Mouse (Mus musculus) gastrocnemius, postnatal 4 days (tissue): ENCODE results near the gene Endou. TPM values are rescaled to one million over a fixed set of nuclear protein-coding genes. Genes with fewer than 3 reads are reported as not detected.

Experiments used
- DNase-seq, 2 experiments: peaks; one replicate each; pipeline ENCODE4 v3.0.0; 2021 to 2022; ENCODE audit warnings: low spot score in 2 of 2, mixed read lengths in 2 of 2
- long read RNA-seq, 2 experiments: library from polyadenylated mRNA; stranded (forward); transcript quantifications; one replicate each; pipeline ENCODE4 v2.0.0; 2021
- total RNA-seq, 2 experiments: library from RNA; stranded (reverse); gene quantifications; 2 replicates each; pipeline ENCODE4 v1.2.3; 2021

The Endou gene
- total RNA-seq, result under 1 TPM; 0.74 to 0.86 TPM
- long read RNA-seq, experiment 1, partial matches to known transcripts, result 0 of 1 reads
- long read RNA-seq, experiment 1, other reads (novel, unspliced or antisense), result 1 of 1 reads
- long read RNA-seq, experiment 2, result 0 reads

DNA sequence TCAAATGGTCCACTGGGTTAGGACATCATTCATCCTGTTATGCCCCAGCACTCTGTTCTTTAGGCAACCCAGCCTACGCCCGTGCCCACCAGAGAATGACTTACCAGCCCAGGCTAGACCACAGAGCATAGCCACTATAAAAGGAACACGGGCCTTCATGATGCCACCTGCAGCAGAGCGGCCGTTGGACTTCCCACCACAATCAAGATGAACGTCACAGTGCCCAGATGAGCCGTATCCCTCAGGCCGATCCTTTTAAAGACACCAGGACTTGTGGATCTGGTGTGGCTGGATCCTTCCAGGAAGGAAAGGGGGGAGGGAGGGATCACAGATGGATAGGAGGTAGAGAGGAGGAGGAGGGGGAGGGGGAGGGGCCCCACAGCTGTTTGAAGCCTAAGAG, at the start of gene Endou:
Gene Endou (minus strand): TSS at position 229 of the 400 bp plus-strand sequence.
- DNase-seq, result no peak

DNA sequence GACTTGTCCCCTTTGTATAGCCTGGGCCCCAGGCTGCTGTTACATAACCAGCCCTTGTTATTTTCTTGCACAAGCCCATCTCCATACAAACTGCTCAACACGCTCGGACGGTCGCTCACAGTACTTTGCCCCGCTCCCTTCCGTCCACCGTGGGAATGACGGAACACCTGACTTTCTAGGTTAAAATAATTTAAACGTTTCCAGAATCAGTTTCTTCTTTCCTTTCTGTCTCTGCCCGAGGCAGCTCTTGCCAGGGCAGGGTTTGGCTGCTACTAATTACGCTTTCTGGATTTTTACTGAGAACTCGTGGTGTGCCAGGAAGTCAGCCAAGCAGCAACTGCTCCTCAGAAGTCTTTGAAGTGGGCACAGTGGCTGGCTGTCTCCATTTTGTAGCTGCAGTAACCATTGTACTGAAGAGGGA, 49.5 kb upstream of the Endou start:
- no peak for DNase-seq

DNA sequence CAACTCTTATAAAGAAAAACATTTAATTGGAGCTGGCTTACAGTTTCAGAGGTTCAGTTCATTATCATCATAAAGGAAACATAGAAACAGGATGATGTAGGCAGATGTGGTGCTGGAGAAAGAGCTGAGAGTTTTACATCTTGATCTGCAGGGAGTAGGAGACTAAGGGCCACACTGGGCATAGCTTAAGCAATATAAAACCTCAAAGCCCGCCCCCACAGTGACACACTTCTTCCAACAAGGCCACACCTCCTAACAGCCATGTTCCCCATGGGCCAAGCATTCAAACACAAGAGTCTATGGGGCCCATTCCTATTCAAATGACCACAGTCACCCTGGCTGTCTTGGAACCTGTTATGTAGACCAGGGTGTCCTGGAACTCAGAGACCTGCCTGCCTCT, 48.4 kb upstream of the Endou start:
- no peak for DNase-seq

DNA sequence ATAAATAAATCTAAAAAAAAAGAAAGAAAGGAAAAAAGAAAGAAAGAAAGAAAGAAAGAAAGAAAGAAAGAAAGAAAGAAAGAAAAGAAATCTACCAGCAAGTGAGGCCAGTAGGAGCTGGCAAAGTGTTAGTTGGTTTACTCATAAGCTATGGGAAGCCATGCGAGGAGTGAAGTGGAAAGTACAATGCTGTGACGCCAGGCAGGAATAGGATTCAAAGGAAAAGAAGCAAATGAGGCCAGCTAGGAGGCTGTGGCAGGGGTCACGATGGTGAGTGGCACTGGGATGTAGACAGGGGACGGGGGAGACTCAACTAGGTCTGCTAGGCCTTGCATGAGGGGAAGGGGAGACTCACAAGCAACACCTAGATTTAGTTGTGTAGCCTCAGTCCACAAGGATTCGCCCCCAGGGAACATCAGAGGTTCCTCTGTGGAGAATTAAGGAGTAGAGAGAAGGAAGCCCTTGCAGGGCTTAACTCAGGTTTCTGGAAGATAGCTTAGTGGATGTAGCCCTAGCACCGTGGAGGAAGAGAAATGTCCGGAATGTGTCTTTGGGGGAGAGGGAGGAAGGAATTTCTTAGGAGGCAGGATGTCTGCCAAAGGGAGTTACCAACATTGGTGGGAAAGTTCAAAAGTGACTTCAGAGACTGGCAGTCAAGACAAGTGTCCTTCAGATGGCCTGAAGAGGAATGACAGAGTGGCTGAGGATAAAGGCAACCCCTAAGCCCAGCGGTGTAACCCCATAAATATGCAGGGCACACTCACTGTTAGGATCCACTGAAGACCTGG, 47.4 kb upstream of the Endou start, which contains the start of gene Slc48a1:
Gene Slc48a1 (plus strand): TSS at position 210 of the 788 bp plus-strand sequence.
- DNase-seq, result no peak

DNA sequence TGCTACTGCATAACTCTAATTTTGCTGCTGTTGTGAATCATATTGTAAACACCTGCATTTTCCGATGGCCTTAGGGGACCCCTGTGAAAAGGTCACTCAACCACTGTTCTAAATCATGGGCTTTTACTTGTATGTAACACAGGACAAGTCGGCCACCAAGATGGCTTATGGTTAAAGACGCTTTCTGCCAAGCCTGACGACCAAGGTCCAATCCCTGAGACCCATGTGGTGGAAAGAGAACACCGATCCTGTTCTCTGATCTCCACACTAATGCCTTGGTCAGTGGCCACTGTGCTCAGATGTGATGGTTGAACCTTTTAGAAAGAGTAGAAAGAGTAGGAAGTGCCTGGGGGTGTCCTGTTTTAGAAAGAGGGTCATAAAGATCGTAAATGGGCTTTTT, 45.8 kb upstream of the Endou start:
- no peak for DNase-seq

DNA sequence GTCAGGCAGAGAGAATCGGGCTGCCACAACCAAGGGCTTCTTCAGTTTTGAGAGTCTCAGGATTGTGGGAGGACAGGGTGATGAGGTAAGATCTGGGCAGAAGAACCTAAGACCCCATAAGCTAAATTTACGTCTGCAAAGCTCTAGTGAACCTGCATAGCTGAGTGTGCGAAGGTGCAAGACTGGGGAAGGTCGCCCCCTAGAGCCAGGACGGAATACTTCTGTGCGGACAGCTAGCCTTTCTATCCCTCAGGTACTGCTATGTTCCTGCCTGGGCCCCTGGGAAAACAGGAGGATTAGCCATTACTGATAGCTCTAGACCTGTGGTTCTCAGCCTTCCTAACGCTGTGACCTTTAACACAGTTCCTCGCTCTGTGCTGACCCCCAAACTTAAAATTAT, 45.4 kb upstream of the Endou start:
- DNase-seq, result peak in 1 of 2 experiments; percentile 72

DNA sequence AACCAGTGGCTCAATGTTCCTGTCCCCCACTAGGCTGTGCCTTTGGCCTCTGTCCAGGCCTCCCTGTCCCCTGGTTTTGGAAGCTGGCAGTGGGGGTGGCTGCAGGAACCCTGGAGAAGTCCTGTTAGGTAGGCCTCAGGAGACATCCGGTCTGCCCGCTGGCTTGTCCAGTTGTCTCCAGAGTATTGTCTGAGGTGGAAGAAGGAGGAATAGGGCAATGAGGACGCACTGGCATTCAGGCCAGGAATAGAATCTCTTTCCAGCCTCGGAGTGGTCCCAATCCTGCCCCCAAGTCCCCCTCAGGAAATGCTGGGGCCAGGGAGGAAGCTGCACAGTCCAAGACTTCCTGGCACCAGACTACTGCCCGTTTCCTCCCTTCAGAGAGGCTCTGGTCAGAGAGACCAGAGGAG, 42.8 kb upstream of the Endou start:
- no peak for DNase-seq

DNA sequence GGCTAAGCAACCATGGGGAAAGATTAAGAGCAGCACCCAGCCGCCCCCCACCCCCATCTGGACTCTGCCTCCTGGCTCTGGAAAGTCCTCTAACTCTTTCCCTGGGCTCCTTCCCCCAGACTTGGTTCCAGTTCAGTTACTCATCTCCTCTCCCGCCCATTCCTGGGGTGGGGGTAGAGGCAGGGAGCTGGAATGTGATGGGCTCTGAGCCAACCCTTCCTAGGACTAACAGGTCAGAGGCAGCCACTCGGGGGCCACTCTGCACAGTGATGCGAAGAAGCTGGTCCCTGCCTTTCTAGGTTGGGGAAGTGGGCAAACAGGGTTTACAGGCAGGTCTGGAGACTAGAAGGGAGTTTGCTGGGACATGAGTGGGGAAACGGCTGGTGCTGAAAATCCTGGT, 42.0 kb upstream of the Endou start:
- DNase-seq, result peak in 1 of 2 experiments; percentile 80

DNA sequence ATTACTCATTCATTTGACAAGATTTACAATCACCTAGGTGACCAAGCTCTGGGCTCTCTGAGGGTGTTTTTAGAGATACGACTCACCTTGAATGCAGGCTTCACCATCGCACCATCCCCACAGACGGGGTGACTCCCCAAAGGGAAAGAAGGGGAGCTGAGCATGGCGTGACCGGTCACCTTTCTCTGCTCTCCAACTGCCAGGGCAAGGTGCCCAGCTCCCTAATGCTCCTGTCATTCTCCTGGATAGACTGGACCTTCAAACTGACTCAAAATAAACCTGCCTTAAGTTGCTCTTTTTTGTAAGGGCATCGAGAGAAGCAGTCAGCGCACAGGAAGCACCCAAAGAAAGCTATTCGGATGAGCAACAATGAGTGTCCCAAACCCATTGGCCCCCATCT, 39.1 kb upstream of the Endou start:
- DNase-seq, result no peak

DNA sequence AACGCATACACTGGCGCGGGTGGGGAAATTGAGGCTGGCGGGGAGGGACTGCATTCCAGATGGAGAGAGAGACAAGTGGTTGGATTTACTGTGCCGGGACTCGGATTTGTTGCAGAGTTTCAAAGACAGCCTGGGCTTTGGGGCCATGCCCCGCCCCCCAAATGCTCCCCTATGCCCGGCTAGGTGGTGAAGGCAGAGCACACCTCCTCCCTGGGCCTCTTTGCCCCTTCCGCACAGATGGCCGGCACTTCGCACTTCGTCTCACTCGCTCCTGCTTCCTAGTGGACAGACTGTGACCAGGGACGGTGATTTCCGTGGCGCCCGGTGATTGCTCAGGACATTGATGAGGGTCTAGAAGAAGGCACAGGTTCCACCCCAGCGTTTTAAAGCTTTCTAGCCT, 37.1 kb upstream of the Endou start:
- DNase-seq, result no peak

DNA sequence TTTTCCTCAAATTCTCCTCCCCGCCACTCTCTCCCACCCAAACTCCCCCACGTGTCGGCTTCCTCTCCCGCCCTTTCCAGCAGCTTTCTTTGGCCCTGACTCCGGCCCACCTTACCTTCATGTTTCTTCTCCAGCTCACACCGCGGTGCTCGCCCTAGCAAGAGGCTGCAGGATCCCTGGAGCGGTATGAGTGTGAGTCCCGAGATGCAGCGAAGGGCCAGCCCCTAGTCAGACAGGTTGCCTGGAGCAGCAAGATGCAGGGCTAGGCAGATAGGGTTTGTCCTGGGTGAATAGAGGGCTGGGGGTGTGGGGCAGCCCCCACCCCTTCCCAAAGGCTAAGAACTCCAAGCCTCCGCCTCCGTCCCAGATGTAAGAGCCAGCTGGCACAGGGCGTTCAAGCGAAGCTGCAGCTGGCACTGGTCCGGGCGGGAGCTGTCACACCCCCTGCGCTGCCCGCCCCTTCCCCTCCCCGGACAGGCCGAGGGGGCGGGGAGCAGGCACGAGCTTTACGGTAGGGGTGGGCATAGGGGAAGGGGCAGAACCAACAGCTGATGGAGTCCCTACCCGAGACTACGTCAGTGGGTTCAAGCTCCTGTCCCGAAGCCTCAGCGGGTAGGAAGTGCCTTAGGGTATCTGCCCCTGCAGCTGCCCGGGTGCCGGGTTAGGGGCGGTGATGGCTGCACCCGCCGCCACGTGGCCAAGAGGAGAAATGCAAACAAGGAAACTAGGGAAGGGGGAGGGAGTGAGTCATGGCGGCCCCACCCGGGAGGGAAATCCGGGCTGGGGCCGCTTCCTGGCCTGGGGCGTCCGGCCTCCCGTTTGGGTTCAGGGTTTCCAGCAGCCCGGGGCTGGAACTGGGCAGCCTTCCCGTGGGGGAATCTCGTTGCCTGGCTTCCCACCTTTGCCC, 36.4 kb upstream of the Endou start, which contains the start of gene Rapgef3:
Gene Rapgef3 (minus strand): TSS at position 693 of the 907 bp plus-strand sequence.
- DNase-seq, result peak; percentile 64 to 85

DNA sequence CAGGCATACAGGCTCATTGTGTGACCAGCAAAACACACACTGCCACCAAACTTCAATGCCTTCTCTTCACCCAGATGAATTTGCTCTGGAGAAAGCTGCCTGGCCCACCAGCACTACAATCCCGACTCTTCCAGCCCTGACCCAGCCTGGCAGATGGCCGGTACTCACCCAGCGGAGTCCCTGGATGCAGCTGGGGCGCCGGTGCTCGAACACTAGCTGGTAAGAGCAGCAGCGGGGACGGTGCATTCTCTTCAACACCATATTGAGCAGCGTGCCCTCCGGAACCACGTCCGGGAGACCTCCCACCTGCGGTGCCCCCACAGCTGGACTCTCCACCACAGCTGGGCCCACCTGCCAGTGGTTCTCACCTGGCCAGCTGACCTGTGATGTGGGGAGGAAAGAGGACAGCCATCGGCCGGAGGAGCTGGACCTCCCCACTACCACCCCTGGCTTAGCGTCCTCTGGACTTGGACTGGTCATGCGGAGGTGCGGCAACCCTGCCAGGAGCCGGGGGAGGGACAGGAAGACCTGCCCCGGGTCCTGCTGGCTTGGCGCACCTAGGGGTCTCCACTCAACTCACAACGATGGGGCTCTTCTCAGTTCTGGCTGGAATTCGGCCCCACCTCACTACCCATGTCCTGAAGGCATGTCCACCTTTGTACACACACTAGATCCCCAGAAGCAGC, 35.6 kb upstream of the Endou start:
- DNase-seq, result no peak

DNA sequence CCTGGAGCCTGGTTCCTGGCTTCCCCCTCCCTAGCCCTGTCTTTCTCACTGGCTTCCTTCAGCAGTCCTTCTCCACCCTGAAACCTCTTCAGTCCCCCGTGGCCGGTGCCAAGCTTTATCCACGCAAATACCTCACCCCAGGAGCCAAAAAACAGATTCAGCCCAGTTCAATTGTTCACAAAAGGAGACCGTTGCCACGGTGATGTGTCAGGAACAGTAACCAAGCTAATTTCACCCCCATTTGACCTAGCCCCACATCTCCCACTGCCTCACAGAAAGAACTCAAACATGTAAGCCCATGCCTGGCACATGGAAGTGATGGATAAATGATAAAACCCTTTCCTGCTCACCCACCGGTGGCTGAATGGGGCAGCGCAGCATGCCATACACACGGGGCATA, 35.1 kb upstream of the Endou start:
- DNase-seq, result no peak

DNA sequence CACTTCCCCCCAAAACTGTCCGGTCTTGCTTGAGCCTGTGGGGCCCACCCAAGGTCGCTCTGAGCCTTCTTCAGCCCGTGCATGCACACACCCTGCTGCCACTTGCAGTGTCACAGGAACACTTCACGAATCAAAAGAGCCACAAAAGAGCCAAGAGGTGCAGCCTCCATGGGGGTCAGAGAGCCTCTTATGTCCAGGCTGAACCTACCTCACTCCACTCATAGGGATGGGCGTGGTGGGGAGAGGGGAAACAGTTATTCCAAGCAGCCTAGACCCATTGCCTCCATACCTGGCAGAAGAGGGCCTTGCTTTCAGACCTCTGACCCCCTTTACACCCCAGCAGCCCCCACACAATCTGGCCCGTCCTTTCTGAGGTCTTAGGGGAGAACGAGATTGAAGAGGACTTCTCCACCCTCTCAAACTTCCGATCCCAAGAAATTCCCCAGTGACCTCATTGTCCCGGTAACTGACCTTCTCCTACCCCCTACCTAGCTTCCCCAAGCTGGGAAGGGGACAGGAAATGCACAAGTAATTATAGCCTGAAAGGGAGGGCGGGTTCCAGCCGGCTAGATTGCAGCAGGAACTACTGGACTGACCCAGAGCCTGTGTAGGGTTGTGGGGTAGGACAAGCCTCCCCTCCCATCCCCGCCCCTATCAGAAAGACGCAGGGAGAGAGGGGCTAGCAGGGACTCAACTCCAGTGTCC, 34.1 kb upstream of the Endou start:
- no peak for DNase-seq

DNA sequence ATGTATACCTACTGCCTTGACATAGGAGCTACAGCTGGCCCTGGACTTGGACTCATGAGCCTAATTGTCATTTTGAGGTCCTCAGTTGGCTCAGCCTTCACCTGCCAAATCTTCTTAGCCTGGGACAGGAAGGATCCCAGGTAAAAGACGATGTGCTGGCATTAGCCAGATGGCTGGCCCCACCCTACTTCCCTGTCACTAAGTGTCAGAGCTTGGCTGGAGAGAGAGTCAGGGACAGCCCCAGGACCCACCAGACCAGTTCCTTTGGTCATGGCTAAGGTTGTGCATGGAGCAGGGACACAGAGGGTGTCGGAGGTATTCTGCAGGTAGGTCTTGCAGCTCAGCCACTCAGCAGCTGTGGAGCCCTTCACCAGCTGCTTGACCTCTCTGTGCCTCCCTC, 33.4 kb upstream of the Endou start:
- no peak for DNase-seq

DNA sequence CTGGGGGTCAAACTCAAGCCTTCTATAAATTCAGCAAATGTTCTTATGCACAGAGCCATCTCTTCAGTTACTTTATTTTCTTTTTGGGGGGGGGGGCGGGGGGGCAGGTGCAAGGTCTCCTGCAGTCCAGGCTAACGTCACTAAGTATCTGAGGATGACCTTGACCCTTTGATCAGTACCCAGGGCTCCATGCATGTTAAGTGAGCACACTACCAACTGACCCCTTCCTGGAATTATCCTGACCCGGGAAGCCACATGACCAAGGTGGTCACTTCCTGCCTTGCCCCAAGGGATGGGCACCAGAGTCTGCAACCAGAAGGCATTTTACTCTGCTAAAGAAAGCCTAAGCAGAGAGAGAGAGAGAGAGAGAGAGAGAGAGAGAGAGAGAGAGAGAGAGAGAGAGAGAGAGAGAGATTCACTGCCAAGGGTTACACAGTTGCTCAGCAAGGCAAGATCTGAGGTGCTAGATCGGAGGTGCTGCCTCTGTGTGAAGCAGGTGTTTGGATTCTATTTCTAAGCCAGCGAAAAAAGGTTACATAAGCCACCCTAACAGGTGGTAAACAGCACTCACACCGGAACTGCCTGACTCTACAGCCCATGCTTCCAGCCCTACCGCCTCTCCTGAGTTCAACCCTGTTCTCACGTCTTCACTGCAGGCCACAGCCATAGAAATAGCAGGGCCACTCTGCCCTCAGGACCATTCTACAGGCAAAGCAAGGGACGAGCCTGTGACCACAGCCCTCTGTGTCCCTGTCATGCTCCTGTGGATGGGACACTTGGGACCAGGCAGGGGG, 32.3 kb upstream of the Endou start:
- DNase-seq, result no peak

DNA sequence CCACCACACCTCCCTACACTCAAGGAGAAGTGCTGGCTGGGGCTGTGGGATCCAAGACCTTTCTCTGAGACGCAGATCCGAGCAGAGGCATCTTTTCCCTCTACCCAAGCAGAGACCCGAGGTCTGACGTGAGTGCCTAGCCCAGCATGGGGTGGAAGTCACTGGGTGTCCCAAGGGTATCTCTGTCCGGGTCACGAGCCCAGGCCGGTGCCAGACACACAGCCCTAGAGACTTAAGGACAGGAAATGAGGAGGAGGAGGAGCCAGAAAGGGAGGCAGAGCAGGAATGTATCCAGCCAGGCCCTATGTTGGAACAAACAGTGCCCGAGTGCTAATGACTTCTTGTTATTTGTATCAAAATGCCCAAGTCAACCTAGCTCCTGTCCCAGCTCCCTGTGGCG, 31.6 kb upstream of the Endou start:
- no peak for DNase-seq

DNA sequence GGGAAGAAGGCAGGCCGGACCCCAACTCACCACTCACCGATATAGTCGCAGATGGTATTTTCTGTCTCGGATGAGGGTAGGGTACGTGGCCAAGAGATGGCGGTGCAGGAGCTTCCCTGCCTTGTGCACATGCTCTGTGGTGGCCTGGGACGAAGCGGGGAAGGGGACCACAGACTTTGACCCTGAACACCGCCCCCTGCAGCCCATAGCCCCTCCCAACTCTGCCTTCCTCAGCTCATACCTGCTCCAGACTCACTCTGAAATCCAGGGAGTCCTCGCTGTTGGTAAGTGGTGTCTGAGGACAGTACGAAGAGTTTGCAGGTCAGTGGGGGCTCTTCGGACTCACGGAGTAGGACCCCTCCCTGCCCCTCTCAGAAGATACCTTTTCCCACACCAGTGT, 30.3 kb upstream of the Endou start:
- no peak for DNase-seq

DNA sequence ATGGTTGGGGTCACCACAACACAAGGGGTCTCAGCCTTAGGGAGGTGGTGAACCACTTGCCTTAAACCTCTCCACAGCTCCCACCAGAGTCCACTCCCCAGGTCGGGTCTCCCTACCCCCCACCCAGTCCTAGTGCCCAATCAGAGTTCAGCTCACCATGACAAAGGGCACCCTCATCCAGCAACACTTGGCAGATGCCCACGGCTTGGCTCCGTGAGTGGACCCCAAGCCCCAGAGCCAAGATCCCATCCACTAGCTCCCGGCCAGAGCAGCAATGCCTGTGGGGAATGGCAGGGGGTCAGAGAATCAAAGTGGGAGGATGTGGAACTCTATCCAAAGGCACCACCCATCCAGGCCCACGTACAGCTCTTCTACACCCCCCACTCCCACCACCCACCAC, 29.8 kb upstream of the Endou start:
- no peak for DNase-seq

DNA sequence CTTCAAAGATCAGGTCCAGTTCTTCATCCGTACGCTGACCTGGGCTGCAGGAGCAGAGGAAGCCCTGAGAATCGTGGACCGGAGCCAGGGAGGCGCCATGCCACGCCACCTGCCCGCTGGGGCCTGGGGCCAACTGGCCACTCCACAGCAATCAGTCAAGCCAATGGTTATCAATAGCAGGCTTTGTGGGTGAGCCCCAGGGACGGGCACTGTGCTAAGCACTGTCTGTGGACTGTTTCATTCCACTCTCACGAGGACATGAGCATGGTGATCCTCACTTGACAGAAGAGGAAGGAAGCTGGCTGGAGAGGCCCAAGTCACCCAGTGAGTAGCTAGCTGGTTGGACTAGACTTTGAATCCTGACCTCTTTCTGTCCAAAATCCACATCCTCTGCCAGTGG, 28.9 kb upstream of the Endou start:
- DNase-seq, result no peak
